Mouse (Mus musculus): Measurements from ENCODE around the gene Mpv17l2. TPM values are rescaled to one million over a fixed set of nuclear protein-coding genes. Genes with fewer than 3 reads are reported as not detected.

Gene Mpv17l2
- polyA plus RNA-seq, 1 experiment from 2014 or later, result 60.4 TPM

DNA sequence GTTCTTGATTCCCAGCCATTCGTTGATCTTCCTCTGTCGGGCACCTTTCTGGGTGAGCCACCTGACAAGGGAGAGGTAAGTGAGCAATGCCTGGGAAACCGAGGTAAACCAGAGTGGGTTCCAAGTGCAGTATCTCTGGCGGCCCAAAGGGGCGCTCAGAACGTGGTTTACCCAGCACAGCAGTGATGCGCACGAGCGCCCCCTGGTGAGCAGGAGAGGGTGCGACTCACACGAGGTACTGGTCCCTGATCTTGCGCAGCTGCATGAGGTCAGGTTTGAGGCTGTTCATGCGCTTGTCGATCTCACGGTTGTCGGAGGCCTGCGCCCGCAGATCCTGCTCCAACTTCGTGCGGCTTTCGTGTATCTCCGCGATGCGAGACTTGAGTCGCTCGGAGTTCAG is 8.6 kb upstream of the Mpv17l2 start:
- Histone ChIP-seq H3K4me3 (ENCODE audit: low read length) (no peak overlapping the region), H3K4me1 (ENCODE audit: insufficient read depth, low read length) (peaks cover 35% of the 10 kb centered on the region), H3K27me3 (ENCODE audit: insufficient read depth, low read length) (no peaks in the 10 kb centered on the region), H3K4me2 (replicated peaks; ENCODE audit: low read depth, low read length) (no peak overlapping the region), H3K27ac (ENCODE audit: low read length) (no peak overlapping the region), H3K36me3 (ENCODE audit: insufficient read depth, low read length) (peaks cover 47% of the 10 kb centered on the region), H3K9me3 (ENCODE audit: low read length) (no peaks in the 10 kb centered on the region), H3K9ac (replicated peaks; ENCODE audit: low read length) (peak overlapping the region; percentile 22; the same call in 1 of the 2 replicates)
- ATAC-seq (ENCODE audit: low FRiP score, low TSS enrichment), result peak; percentile 43; the same call in 1 of the 2 replicates
- 5% methylated on average over 26 of the region's 26 CpGs for WGBS

DNA sequence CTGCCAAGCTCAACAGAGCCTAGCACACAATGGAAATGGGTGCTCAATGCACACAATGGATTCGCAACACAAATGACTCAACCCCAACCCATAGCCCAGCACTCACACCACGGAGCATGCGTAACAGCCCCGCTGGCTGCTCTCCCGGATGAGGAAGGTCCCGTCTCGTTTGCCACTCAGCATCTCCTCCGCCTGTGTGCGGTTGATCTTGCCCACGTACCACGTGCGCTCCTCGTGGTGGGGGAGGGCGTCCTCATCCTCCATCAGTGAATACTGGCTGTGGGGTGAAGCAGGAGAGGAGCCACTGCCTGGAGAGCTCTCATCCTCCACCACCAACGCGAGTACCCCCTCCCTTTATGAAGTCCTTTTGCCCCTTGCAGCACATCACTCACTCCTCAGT is 8.2 kb upstream of the Mpv17l2 start:
- Histone ChIP-seq H3K27me3 (ENCODE audit: insufficient read depth, low read length) (no peaks in the 10 kb centered on the region), H3K9ac (replicated peaks; ENCODE audit: low read length) (no peak overlapping the region), H3K36me3 (ENCODE audit: insufficient read depth, low read length) (peaks cover 45% of the 10 kb centered on the region), H3K9me3 (ENCODE audit: low read length) (no peaks in the 10 kb centered on the region), H3K27ac (ENCODE audit: low read length) (no peak overlapping the region), H3K4me1 (ENCODE audit: insufficient read depth, low read length) (peaks cover 31% of the 10 kb centered on the region), H3K4me2 (replicated peaks; ENCODE audit: low read depth, low read length) (no peak overlapping the region), H3K4me3 (ENCODE audit: low read length) (no peak overlapping the region)
- 83% methylated on average over 16 of the region's 16 CpGs for WGBS
- ATAC-seq (ENCODE audit: low FRiP score, low TSS enrichment), result no peak

DNA sequence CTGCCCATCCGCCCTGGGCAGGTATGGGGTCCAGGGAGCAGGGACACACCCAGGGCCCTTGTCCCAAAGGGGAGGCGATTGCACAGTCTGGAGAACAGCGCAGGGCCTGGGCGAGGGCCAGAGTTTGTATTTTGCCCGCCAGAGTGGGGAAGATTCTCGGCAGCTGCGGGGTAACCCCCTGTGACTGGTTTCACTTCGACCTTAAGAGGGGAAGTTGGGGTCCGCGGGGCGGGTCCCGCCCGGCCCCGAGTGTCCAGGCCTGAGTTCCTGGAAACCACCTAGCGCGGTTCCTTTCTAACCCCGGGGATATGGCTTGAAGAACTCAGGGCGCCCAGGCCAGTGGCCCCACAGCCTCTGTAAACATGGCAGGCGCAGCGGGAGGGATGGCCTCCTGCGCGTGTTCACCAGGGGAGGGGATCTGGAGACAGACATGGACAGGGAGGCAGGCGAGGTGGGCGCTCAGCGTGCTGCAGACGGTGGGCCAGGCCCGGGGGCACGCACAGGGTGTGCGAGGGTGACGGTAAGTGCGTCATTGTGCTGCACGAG is 7.6 kb upstream of the Mpv17l2 start:
- no peak for ATAC-seq (ENCODE audit: low FRiP score, low TSS enrichment)
- H3K36me3 ChIP-seq (ENCODE audit: insufficient read depth, low read length), result peaks cover 44% of the 10 kb centered on the region
- peaks cover 24% of the 10 kb centered on the region for H3K4me1 ChIP-seq (ENCODE audit: insufficient read depth, low read length)
- H3K27ac ChIP-seq (ENCODE audit: low read length), result no peak overlapping the region
- WGBS, result 94% methylated on average over 32 of the region's 32 CpGs
- no peaks in the 10 kb centered on the region for H3K9me3 ChIP-seq (ENCODE audit: low read length)
- no peak overlapping the region for H3K9ac ChIP-seq (replicated peaks; ENCODE audit: low read length)
- no peak overlapping the region for H3K4me2 ChIP-seq (replicated peaks; ENCODE audit: low read depth, low read length)
- no peak overlapping the region for H3K4me3 ChIP-seq (ENCODE audit: low read length)
- H3K27me3 ChIP-seq (ENCODE audit: insufficient read depth, low read length), result no peaks in the 10 kb centered on the region

- H3K27ac ChIP-seq (ENCODE audit: low read length), result peak overlapping the region; percentile 76; the same call in 1 of the 2 replicates
- H3K4me3 ChIP-seq (ENCODE audit: low read length), result no peak overlapping the region
- no peaks in the 10 kb centered on the region for H3K9me3 ChIP-seq (ENCODE audit: low read length)
- H3K27me3 ChIP-seq (ENCODE audit: insufficient read depth, low read length), result no peaks in the 10 kb centered on the region
- H3K4me1 ChIP-seq (ENCODE audit: insufficient read depth, low read length), result peaks cover 21% of the 10 kb centered on the region
- H3K4me2 ChIP-seq (replicated peaks; ENCODE audit: low read depth, low read length), result no peak overlapping the region
- 73% methylated on average over 6 of the region's 6 CpGs for WGBS
- ATAC-seq (ENCODE audit: low FRiP score, low TSS enrichment), result no peak
- peaks cover 42% of the 10 kb centered on the region for H3K36me3 ChIP-seq (ENCODE audit: insufficient read depth, low read length)
- no peak overlapping the region for H3K9ac ChIP-seq (replicated peaks; ENCODE audit: low read length)
These were observed 6.8 kb upstream of the Mpv17l2 start for GRCm38 (mm10) chr8:70767503-70767902.

DNA sequence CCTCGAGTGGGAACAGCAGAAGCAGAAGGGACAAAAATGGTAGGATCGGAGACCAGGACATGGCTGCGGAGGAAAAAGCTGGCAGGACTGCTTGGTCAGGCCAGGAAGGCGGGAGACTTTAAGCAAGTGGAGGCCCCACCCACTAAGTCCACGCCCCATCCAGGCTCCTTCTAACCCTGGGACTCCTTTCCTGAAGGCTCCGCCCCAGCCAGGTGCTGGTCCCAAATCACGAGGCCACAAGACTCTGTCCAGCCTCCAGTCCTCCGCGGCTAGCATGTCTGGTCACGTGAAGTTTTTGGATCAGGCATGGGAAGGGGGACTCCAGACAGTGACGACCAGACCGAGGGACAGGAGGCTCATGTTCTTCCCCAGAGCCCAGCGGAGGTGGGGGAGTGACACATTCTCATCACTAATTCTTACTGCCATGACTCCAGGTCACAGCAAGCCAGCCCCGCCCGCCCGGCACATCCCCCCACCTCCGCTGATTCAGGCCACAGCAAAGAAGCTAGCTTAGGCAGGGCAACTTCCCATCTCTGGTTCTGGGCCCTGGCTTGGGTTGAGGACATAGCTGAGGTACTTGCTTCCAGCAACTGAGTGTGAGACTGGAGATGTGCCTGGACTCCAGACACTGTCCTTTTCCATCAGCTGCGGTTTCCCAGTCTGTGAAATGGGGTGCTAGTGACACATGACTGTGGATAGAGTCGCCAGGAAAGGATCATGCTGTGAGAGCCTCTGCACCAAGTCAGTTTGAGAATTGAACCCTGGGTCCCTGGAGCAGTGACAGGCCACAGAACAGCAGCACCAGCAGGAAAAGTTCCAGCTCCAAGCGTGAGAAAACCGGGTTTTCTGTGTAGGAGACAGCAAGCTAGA is 6.1 kb upstream of the Mpv17l2 start:
- H3K9ac ChIP-seq (replicated peaks; ENCODE audit: low read length), result peak overlapping the region; percentile 70
- H3K4me2 ChIP-seq (replicated peaks; ENCODE audit: low read depth, low read length), result peak overlapping the region; percentile 92
- peaks cover 36% of the 10 kb centered on the region for H3K36me3 ChIP-seq (ENCODE audit: insufficient read depth, low read length)
- no peaks in the 10 kb centered on the region for H3K27me3 ChIP-seq (ENCODE audit: insufficient read depth, low read length)
- H3K4me3 ChIP-seq (ENCODE audit: low read length), result peak overlapping the region; percentile 57
- peak overlapping the region; percentile 76 for H3K27ac ChIP-seq (ENCODE audit: low read length)
- H3K9me3 ChIP-seq (ENCODE audit: low read length), result no peaks in the 10 kb centered on the region
- peak; percentile 80 for ATAC-seq (ENCODE audit: low FRiP score, low TSS enrichment)
- 8% methylated on average over 21 of the region's 21 CpGs for WGBS
- peaks cover 21% of the 10 kb centered on the region for H3K4me1 ChIP-seq (ENCODE audit: insufficient read depth, low read length)

DNA sequence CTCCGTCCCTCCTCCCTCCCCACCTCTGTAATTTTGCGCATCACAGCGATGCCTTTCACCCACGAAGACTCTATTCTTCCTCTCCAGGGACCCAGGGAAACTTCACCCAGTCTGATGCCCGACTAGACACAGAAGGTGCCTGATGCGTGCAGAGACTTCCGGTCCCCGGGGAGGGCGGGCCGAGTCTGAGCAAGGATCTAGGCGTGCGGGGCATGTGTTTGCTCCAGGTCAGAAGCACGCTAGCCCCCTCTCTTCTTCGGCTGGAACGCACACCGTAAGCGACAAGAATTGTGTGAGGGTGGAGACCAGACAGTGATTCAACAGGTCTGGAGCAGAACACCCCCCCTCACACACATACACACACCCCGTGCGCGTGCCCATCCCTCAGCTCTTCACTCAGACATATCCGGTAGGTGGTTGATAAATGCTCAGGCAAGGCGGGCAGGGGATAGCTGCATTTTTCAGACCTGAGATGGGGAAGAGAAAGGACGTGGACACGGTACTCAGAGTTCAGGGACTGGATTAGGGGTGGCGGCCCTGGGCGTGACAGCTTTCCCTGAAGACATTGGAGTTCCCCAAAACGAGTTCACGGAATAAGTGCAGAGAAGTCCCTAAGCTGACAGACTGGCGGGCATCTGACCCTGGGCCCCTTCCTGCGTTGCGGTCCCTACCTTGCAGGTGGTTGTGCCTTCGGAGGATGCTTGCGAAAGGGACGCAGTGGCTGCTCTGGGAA is 5.3 kb upstream of the Mpv17l2 start:
- Histone ChIP-seq H3K36me3 (ENCODE audit: insufficient read depth, low read length) (peaks cover 28% of the 10 kb centered on the region), H3K4me1 (ENCODE audit: insufficient read depth, low read length) (peaks cover 25% of the 10 kb centered on the region), H3K27me3 (ENCODE audit: insufficient read depth, low read length) (no peaks in the 10 kb centered on the region), H3K4me3 (ENCODE audit: low read length) (peak overlapping the region; percentile 57), H3K9ac (replicated peaks; ENCODE audit: low read length) (peak overlapping the region; percentile 70), H3K27ac (ENCODE audit: low read length) (peak overlapping the region; percentile 76), H3K4me2 (replicated peaks; ENCODE audit: low read depth, low read length) (peak overlapping the region; percentile 92), H3K9me3 (ENCODE audit: low read length) (no peaks in the 10 kb centered on the region)
- under 1% methylated on average over 33 of the region's 34 CpGs for WGBS
- no peak for ATAC-seq (ENCODE audit: low FRiP score, low TSS enrichment)

DNA sequence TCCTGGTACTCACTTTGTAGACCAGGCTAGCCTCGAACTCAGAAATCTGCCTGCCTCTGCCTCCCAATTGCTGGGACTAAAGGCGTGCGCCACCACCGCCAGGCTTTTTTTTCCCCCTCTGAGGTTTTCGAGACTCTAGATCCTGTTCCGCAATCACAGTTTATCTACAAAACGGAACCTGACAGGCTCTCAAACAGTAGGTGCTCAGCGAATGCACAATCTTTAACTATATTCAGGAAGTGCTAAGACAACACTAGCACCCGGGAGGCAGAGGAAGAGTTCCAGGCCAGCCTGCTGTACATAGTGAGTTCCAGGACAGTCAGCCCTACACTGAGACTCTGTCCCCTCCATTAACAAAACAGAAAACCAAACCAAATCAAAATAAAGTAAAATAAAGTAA is 4.6 kb upstream of the Mpv17l2 start:
- no peaks in the 10 kb centered on the region for H3K9me3 ChIP-seq (ENCODE audit: low read length)
- H3K4me1 ChIP-seq (ENCODE audit: insufficient read depth, low read length), result peaks cover 26% of the 10 kb centered on the region
- H3K4me3 ChIP-seq (ENCODE audit: low read length), result peak overlapping the region; percentile 57
- peaks cover 22% of the 10 kb centered on the region for H3K36me3 ChIP-seq (ENCODE audit: insufficient read depth, low read length)
- 69% methylated on average over 9 of the region's 9 CpGs for WGBS
- peak overlapping the region; percentile 76; the same call in 1 of the 2 replicates for H3K27ac ChIP-seq (ENCODE audit: low read length)
- no peaks in the 10 kb centered on the region for H3K27me3 ChIP-seq (ENCODE audit: insufficient read depth, low read length)
- peak overlapping the region; percentile 92 for H3K4me2 ChIP-seq (replicated peaks; ENCODE audit: low read depth, low read length)
- peak overlapping the region; percentile 70 for H3K9ac ChIP-seq (replicated peaks; ENCODE audit: low read length)
- no peak for ATAC-seq (ENCODE audit: low FRiP score, low TSS enrichment)

- ATAC-seq (ENCODE audit: low FRiP score, low TSS enrichment), result no peak
- H3K36me3 ChIP-seq (ENCODE audit: insufficient read depth, low read length), result peaks cover 20% of the 10 kb centered on the region
- H3K27me3 ChIP-seq (ENCODE audit: insufficient read depth, low read length), result no peaks in the 10 kb centered on the region
- H3K4me3 ChIP-seq (ENCODE audit: low read length), result no peak overlapping the region
- no peak overlapping the region for H3K4me2 ChIP-seq (replicated peaks; ENCODE audit: low read depth, low read length)
- no peak overlapping the region for H3K27ac ChIP-seq (ENCODE audit: low read length)
- peaks cover 33% of the 10 kb centered on the region for H3K4me1 ChIP-seq (ENCODE audit: insufficient read depth, low read length)
- no peaks in the 10 kb centered on the region for H3K9me3 ChIP-seq (ENCODE audit: low read length)
- H3K9ac ChIP-seq (replicated peaks; ENCODE audit: low read length), result no peak overlapping the region
- WGBS, result 88% methylated on average over 13 of the region's 13 CpGs
These were observed 3.9 kb upstream of the Mpv17l2 start for GRCm38 (mm10) chr8:70764676-70765075.

- peaks cover 18% of the 10 kb centered on the region for H3K36me3 ChIP-seq (ENCODE audit: insufficient read depth, low read length)
- ATAC-seq (ENCODE audit: low FRiP score, low TSS enrichment), result no peak
- H3K4me2 ChIP-seq (replicated peaks; ENCODE audit: low read depth, low read length), result no peak overlapping the region
- H3K4me3 ChIP-seq (ENCODE audit: low read length), result no peak overlapping the region
- no peaks in the 10 kb centered on the region for H3K9me3 ChIP-seq (ENCODE audit: low read length)
- H3K27me3 ChIP-seq (ENCODE audit: insufficient read depth, low read length), result no peaks in the 10 kb centered on the region
- H3K9ac ChIP-seq (replicated peaks; ENCODE audit: low read length), result no peak overlapping the region
- 85% methylated on average over 8 of the region's 8 CpGs for WGBS
- no peak overlapping the region for H3K27ac ChIP-seq (ENCODE audit: low read length)
- H3K4me1 ChIP-seq (ENCODE audit: insufficient read depth, low read length), result peaks cover 39% of the 10 kb centered on the region
These were observed 3.3 kb upstream of the Mpv17l2 start for GRCm38 (mm10) chr8:70764026-70764425.
